Mouse (Mus musculus): ENCODE data around the gene Grn. TPM values are rescaled to one million over a fixed set of nuclear protein-coding genes. Genes with fewer than 3 reads are reported as not detected.
A peak's percentile ranks its signal among the peaks of the same experiment; 100 is the strongest.

Gene Grn
- polyA plus RNA-seq, 1 experiment from 2014 or later: 68.1 TPM

GRCm38 (mm10) chr11:102435754-102436470 is 5.8 kb downstream of the Grn start:
- no peak for DNase-seq (ENCODE audit: low spot score)
- Histone ChIP-seq H3K36me3 (ENCODE audit: control insufficient read depth, insufficient read depth, low read length) (peaks cover 6% of the 10 kb centered on the region; the same call in 1 of the 2 replicates), H3K9me3 (ENCODE audit: control insufficient read depth, low read length) (no peaks in the 10 kb centered on the region), H3K4me1 (replicated peaks; ENCODE audit: control insufficient read depth, insufficient read depth, low read length) (peaks cover 17% of the 10 kb centered on the region), H3K4me2 (no peak overlapping the region), H3K27ac (ENCODE audit: low read depth, low read length) (no peak overlapping the region), H3K9ac (ENCODE audit: low read depth, low read length) (no peak overlapping the region), H3K27me3 (replicated peaks; ENCODE audit: control insufficient read depth, insufficient read depth, low read length) (peaks cover 23% of the 10 kb centered on the region), H3K4me3 (ENCODE audit: low read depth, low read length) (no peak overlapping the region)
- no peak for ATAC-seq (replicated peaks; ENCODE audit: low FRiP score)
- WGBS: 91% methylated on average over 18 of the region's 18 CpGs

GRCm38 (mm10) chr11:102436471-102436790 is 6.3 kb downstream of the Grn start:
- H3K4me1 ChIP-seq (replicated peaks; ENCODE audit: control insufficient read depth, insufficient read depth, low read length): peaks cover 15% of the 10 kb centered on the region
- DNase-seq (ENCODE audit: low spot score): no peak
- WGBS: 81% methylated on average over 10 of the region's 10 CpGs
- peaks cover 6% of the 10 kb centered on the region; the same call in 1 of the 2 replicates for H3K36me3 ChIP-seq (ENCODE audit: control insufficient read depth, insufficient read depth, low read length)
- no peak overlapping the region for H3K4me3 ChIP-seq (ENCODE audit: low read depth, low read length)
- H3K4me2 ChIP-seq: no peak overlapping the region
- H3K27ac ChIP-seq (ENCODE audit: low read depth, low read length): no peak overlapping the region
- no peak for ATAC-seq (replicated peaks; ENCODE audit: low FRiP score)
- H3K27me3 ChIP-seq (replicated peaks; ENCODE audit: control insufficient read depth, insufficient read depth, low read length): peaks cover 23% of the 10 kb centered on the region
- no peaks in the 10 kb centered on the region for H3K9me3 ChIP-seq (ENCODE audit: control insufficient read depth, low read length)
- no peak overlapping the region for H3K9ac ChIP-seq (ENCODE audit: low read depth, low read length)

- ATAC-seq (replicated peaks; ENCODE audit: low FRiP score) (peak; percentile 20; the same call in 1 of the 2 replicates), DNase-seq (ENCODE audit: low spot score) (peak; percentile 62)
- WGBS: 17% methylated on average over 87 of the region's 87 CpGs
- no peaks in the 10 kb centered on the region for H3K9me3 ChIP-seq (ENCODE audit: control insufficient read depth, low read length)
- H3K4me3 ChIP-seq (ENCODE audit: low read depth, low read length): peak overlapping the region; percentile 58
- H3K4me2 ChIP-seq: peak overlapping the region; percentile 99
- H3K4me1 ChIP-seq (replicated peaks; ENCODE audit: control insufficient read depth, insufficient read depth, low read length): peaks cover 15% of the 10 kb centered on the region
- peaks cover 6% of the 10 kb centered on the region; the same call in 1 of the 2 replicates for H3K36me3 ChIP-seq (ENCODE audit: control insufficient read depth, insufficient read depth, low read length)
- peaks cover 23% of the 10 kb centered on the region for H3K27me3 ChIP-seq (replicated peaks; ENCODE audit: control insufficient read depth, insufficient read depth, low read length)
- H3K9ac ChIP-seq (ENCODE audit: low read depth, low read length): peak overlapping the region; percentile 50
- no peak overlapping the region for H3K27ac ChIP-seq (ENCODE audit: low read depth, low read length)
These were observed 7.3 kb downstream of the Grn start for GRCm38 (mm10) chr11:102437120-102438061.

GRCm38 (mm10) chr11:102438212-102439092 is 8.3 kb downstream of the Grn start:
- peaks cover 23% of the 10 kb centered on the region for H3K27me3 ChIP-seq (replicated peaks; ENCODE audit: control insufficient read depth, insufficient read depth, low read length)
- H3K27ac ChIP-seq (ENCODE audit: low read depth, low read length): no peak overlapping the region
- peaks cover 6% of the 10 kb centered on the region; the same call in 1 of the 2 replicates for H3K36me3 ChIP-seq (ENCODE audit: control insufficient read depth, insufficient read depth, low read length)
- H3K4me1 ChIP-seq (replicated peaks; ENCODE audit: control insufficient read depth, insufficient read depth, low read length): peaks cover 15% of the 10 kb centered on the region
- peak overlapping the region; percentile 50; the same call in 1 of the 2 replicates for H3K9ac ChIP-seq (ENCODE audit: low read depth, low read length)
- peak overlapping the region; percentile 99 for H3K4me2 ChIP-seq
- DNase-seq (ENCODE audit: low spot score): peak; percentile 84
- WGBS: 16% methylated on average over 77 of the region's 77 CpGs
- ATAC-seq (replicated peaks; ENCODE audit: low FRiP score): peak; percentile 16
- H3K4me3 ChIP-seq (ENCODE audit: low read depth, low read length): peak overlapping the region; percentile 58
- H3K9me3 ChIP-seq (ENCODE audit: control insufficient read depth, low read length): no peaks in the 10 kb centered on the region

GRCm38 (mm10) chr11:102439093-102440082 is 9.3 kb downstream of the Grn start:
- H3K4me2 ChIP-seq: no peak overlapping the region
- peaks cover 6% of the 10 kb centered on the region; the same call in 1 of the 2 replicates for H3K36me3 ChIP-seq (ENCODE audit: control insufficient read depth, insufficient read depth, low read length)
- H3K9ac ChIP-seq (ENCODE audit: low read depth, low read length): no peak overlapping the region
- no peak overlapping the region for H3K4me3 ChIP-seq (ENCODE audit: low read depth, low read length)
- 82% methylated on average over 14 of the region's 14 CpGs for WGBS
- H3K27ac ChIP-seq (ENCODE audit: low read depth, low read length): no peak overlapping the region
- ATAC-seq (replicated peaks; ENCODE audit: low FRiP score): no peak
- H3K27me3 ChIP-seq (replicated peaks; ENCODE audit: control insufficient read depth, insufficient read depth, low read length): peaks cover 29% of the 10 kb centered on the region
- DNase-seq (ENCODE audit: low spot score): no peak
- no peaks in the 10 kb centered on the region for H3K9me3 ChIP-seq (ENCODE audit: control insufficient read depth, low read length)
- peaks cover 15% of the 10 kb centered on the region for H3K4me1 ChIP-seq (replicated peaks; ENCODE audit: control insufficient read depth, insufficient read depth, low read length)

GRCm38 (mm10) chr11:102440255-102440654 is 10.1 kb downstream of the Grn start:
- Histone ChIP-seq H3K36me3 (ENCODE audit: control insufficient read depth, insufficient read depth, low read length) (peaks cover 3% of the 10 kb centered on the region; the same call in 1 of the 2 replicates), H3K4me2 (no peak overlapping the region), H3K9ac (ENCODE audit: low read depth, low read length) (no peak overlapping the region), H3K4me3 (ENCODE audit: low read depth, low read length) (no peak overlapping the region), H3K27ac (ENCODE audit: low read depth, low read length) (no peak overlapping the region), H3K4me1 (replicated peaks; ENCODE audit: control insufficient read depth, insufficient read depth, low read length) (peaks cover 19% of the 10 kb centered on the region), H3K9me3 (ENCODE audit: control insufficient read depth, low read length) (no peaks in the 10 kb centered on the region), H3K27me3 (replicated peaks; ENCODE audit: control insufficient read depth, insufficient read depth, low read length) (peaks cover 32% of the 10 kb centered on the region)
- DNase-seq (ENCODE audit: low spot score) (no peak), ATAC-seq (replicated peaks; ENCODE audit: low FRiP score) (no peak)
- whole genome bisulfite sequencing: 72% methylated on average over 8 of the region's 8 CpGs

- Histone ChIP-seq H3K9ac (ENCODE audit: low read depth, low read length) (no peak overlapping the region), H3K9me3 (ENCODE audit: control insufficient read depth, low read length) (no peaks in the 10 kb centered on the region), H3K4me1 (replicated peaks; ENCODE audit: control insufficient read depth, insufficient read depth, low read length) (peaks cover 30% of the 10 kb centered on the region), H3K27ac (ENCODE audit: low read depth, low read length) (no peak overlapping the region), H3K4me2 (no peak overlapping the region), H3K27me3 (replicated peaks; ENCODE audit: control insufficient read depth, insufficient read depth, low read length) (peaks cover 44% of the 10 kb centered on the region), H3K4me3 (ENCODE audit: low read depth, low read length) (no peak overlapping the region), H3K36me3 (ENCODE audit: control insufficient read depth, insufficient read depth, low read length) (peaks cover 3% of the 10 kb centered on the region; the same call in 1 of the 2 replicates)
- 67% methylated on average over 3 of the region's 3 CpGs for WGBS
- no peak for ATAC-seq (replicated peaks; ENCODE audit: low FRiP score)
- no peak for DNase-seq (ENCODE audit: low spot score)
These were observed 11.3 kb downstream of the Grn start for GRCm38 (mm10) chr11:102441434-102441833.
